Mouse (Mus musculus) ES-E14 (cell line): ENCODE measurements at regions not wholly inside any gene's neighbourhood (a gene's known extent, or its start where the extent isn't known, plus 50 kb on each side); places are given as distances from the start of the nearest gene placed in this dataset.

Experiments
- DNase-seq: peaks from one replicate; pipeline ENCODE4 v3.0.0-alpha.2; 2013; ENCODE audit warnings: low read depth, low spot score
- H3K27ac ChIP-seq: 2 replicates; pipeline ENCODE4 v1.5.1; 2012; ENCODE audit warnings: low read depth, mild to moderate bottlenecking, low read length, moderate library complexity, mixed read lengths; ENCODE audit not compliant: poor library complexity, insufficient read depth, severe bottlenecking
- H3K36me3 ChIP-seq: 2 replicates; pipeline ENCODE4 v1.6.1; 2012; ENCODE audit warnings: mild to moderate bottlenecking, low read length, moderate library complexity, mixed read lengths; ENCODE audit not compliant: control insufficient read depth, poor library complexity, insufficient read depth, severe bottlenecking
- H3K4me1 ChIP-seq, 2 experiments: fragments of 150-350 bp in 1 of 2; sonication (generic) in 1 of 2; 2 replicates each; pipeline ENCODE4 v1.6.1; 2012; ENCODE audit warnings: low read length in 2 of 2, mild to moderate bottlenecking in 1 of 2, mixed read lengths in 1 of 2; ENCODE audit not compliant: control insufficient read depth in 2 of 2, insufficient read depth in 2 of 2, poor library complexity in 1 of 2
- H3K4me3 ChIP-seq, 2 experiments: fragments of 150-350 bp in 1 of 2; sonication (generic) in 1 of 2; 2 replicates each; pipeline ENCODE4 v1.5.1; 2012; ENCODE audit warnings: low read length in 2 of 2, low read depth in 1 of 2, mild to moderate bottlenecking in 1 of 2, mixed read lengths in 1 of 2; ENCODE audit not compliant: insufficient read depth in 1 of 2, poor library complexity in 1 of 2, severe bottlenecking in 1 of 2
- H3K9ac ChIP-seq: 2 replicates; pipeline ENCODE4 v1.6.1; 2012; ENCODE audit warnings: low read depth, mild to moderate bottlenecking, low read length, mixed read lengths; ENCODE audit not compliant: poor library complexity, insufficient read depth, severe bottlenecking
- H3K9me3 ChIP-seq: fragments of 150-350 bp; sonication (generic); 2 replicates; pipeline ENCODE4 v1.6.1; 2012; ENCODE audit warnings: low read depth, mild to moderate bottlenecking, low read length; ENCODE audit not compliant: control insufficient read depth, insufficient read depth
- CHD2 ChIP-seq: IDR thresholded peaks from 2 replicates; pipeline ENCODE4 v1.6.1; 2014; ENCODE audit warnings: mild to moderate bottlenecking, low read depth, low read length, inconsistent platforms
- HCFC1 ChIP-seq: IDR thresholded peaks from 2 replicates; pipeline ENCODE4 v1.6.1; 2012; ENCODE audit warnings: low read length, inconsistent platforms, borderline replicate concordance; ENCODE audit not compliant: insufficient read depth
- MAFK ChIP-seq: IDR thresholded peaks from 2 replicates; pipeline ENCODE4 v1.6.1; 2014; ENCODE audit warnings: mild to moderate bottlenecking, low read depth, low read length, inconsistent platforms; ENCODE audit not compliant: insufficient read depth
- ZC3H11A ChIP-seq: IDR thresholded peaks from 2 replicates; pipeline ENCODE4 v1.6.1; 2012; ENCODE audit warnings: low read depth, mild to moderate bottlenecking, inconsistent platforms, low read length, borderline replicate concordance
- ZNF384 ChIP-seq: IDR thresholded peaks from 2 replicates; pipeline ENCODE4 v1.6.1; 2012; ENCODE audit warnings: low read depth, low read length, inconsistent platforms
- in situ Hi-C, 2 experiments: fragments of 600-800 bp; cut with MboI; formaldehyde crosslinking; loops; one replicate each; pipeline ENCODE4 v1.15.1; 2025; ENCODE audit warnings: low sequenced_read_pairs in 2 of 2, inconsistent platforms in 1 of 2; ENCODE audit not compliant: unreplicated experiment in 2 of 2

GRCm38 (mm10) chr1:73184477-73184876 lies 168.8 kb upstream of the Tnp1 start:
- no peaks in the 10 kb centered on the region for H3K9me3 ChIP-seq
- H3K4me3 ChIP-seq, result no peak overlapping the region
- H3K4me1 ChIP-seq, result no peaks in the 10 kb centered on the region
- H3K27ac ChIP-seq, result no peak overlapping the region
- no peak overlapping the region for H3K9ac ChIP-seq
- TF ChIP-seq ZNF384, result no peak
- TF ChIP-seq HCFC1, result no peak
- no peak for TF ChIP-seq MAFK
- no peak for TF ChIP-seq ZC3H11A
- TF ChIP-seq CHD2, result no peak
- in situ Hi-C loops, result no loop called here
- no peaks in the 10 kb centered on the region for H3K36me3 ChIP-seq
- no peak for DNase-seq

GRCm38 (mm10) chr1:73178810-73179209 lies 163.1 kb upstream of the Tnp1 start:
- no peaks in the 10 kb centered on the region for H3K36me3 ChIP-seq
- H3K9me3 ChIP-seq, result no peaks in the 10 kb centered on the region
- in situ Hi-C loops, result no loop called here
- TF ChIP-seq ZC3H11A, result no peak
- no peak for TF ChIP-seq MAFK
- no peak for TF ChIP-seq CHD2
- no peak for TF ChIP-seq ZNF384
- no peak for TF ChIP-seq HCFC1
- DNase-seq, result no peak
- no peak overlapping the region for H3K9ac ChIP-seq
- no peaks in the 10 kb centered on the region for H3K4me1 ChIP-seq
- H3K27ac ChIP-seq, result no peak overlapping the region
- H3K4me3 ChIP-seq, result no peak overlapping the region

- H3K36me3 ChIP-seq, result no peaks in the 10 kb centered on the region
- no peak overlapping the region for H3K4me3 ChIP-seq
- no peak overlapping the region for H3K9ac ChIP-seq
- DNase-seq, result no peak
- TF ChIP-seq ZNF384 (no peak), HCFC1 (no peak), ZC3H11A (no peak), MAFK (no peak), CHD2 (no peak)
- in situ Hi-C loops, result no loop called here
- no peak overlapping the region for H3K27ac ChIP-seq
- H3K9me3 ChIP-seq, result no peaks in the 10 kb centered on the region
- H3K4me1 ChIP-seq, result no peaks in the 10 kb centered on the region
Measured at GRCm38 (mm10) chr1:73177076-73177475, 161.4 kb upstream of the Tnp1 start.

- H3K4me1 ChIP-seq, result no peaks in the 10 kb centered on the region
- no peak for DNase-seq
- no peak overlapping the region for H3K27ac ChIP-seq
- H3K9me3 ChIP-seq, result no peaks in the 10 kb centered on the region
- no peaks in the 10 kb centered on the region for H3K36me3 ChIP-seq
- no peak overlapping the region for H3K9ac ChIP-seq
- H3K4me3 ChIP-seq, result no peak overlapping the region
- in situ Hi-C loops, result no loop called here
- no peak for TF ChIP-seq MAFK
- no peak for TF ChIP-seq ZC3H11A
- TF ChIP-seq ZNF384, result no peak
- no peak for TF ChIP-seq HCFC1
- TF ChIP-seq CHD2, result no peak
Measured at GRCm38 (mm10) chr1:73170668-73171008, 154.9 kb upstream of the Tnp1 start.

- Histone ChIP-seq H3K27ac (no peak overlapping the region), H3K4me1 (no peaks in the 10 kb centered on the region), H3K4me3 (no peak overlapping the region), H3K9me3 (no peaks in the 10 kb centered on the region), H3K36me3 (no peaks in the 10 kb centered on the region), H3K9ac (no peak overlapping the region)
- TF ChIP-seq ZNF384, result no peak
- no peak for TF ChIP-seq ZC3H11A
- no peak for TF ChIP-seq MAFK
- TF ChIP-seq CHD2, result no peak
- TF ChIP-seq HCFC1, result no peak
- DNase-seq, result no peak
- in situ Hi-C loops, result no loop called here
Measured at GRCm38 (mm10) chr1:73169929-73170667, 154.4 kb upstream of the Tnp1 start.
